Mouse (Mus musculus) heart, postnatal 4 days (tissue): Measurements from ENCODE around the gene Fahd1. TPM values are rescaled to one million over a fixed set of nuclear protein-coding genes. Genes with fewer than 3 reads are reported as not detected.

Experiments used
- DNase-seq: peaks from one replicate; pipeline ENCODE4 v3.0.0; 2021
- total RNA-seq, 2 experiments: library from RNA; stranded (reverse); gene quantifications; 2 replicates each; pipeline ENCODE4 v1.2.3; 2021

The Fahd1 gene
- 10 to 100 TPM; 50.3 to 53.0 TPM for total RNA-seq

DNA sequence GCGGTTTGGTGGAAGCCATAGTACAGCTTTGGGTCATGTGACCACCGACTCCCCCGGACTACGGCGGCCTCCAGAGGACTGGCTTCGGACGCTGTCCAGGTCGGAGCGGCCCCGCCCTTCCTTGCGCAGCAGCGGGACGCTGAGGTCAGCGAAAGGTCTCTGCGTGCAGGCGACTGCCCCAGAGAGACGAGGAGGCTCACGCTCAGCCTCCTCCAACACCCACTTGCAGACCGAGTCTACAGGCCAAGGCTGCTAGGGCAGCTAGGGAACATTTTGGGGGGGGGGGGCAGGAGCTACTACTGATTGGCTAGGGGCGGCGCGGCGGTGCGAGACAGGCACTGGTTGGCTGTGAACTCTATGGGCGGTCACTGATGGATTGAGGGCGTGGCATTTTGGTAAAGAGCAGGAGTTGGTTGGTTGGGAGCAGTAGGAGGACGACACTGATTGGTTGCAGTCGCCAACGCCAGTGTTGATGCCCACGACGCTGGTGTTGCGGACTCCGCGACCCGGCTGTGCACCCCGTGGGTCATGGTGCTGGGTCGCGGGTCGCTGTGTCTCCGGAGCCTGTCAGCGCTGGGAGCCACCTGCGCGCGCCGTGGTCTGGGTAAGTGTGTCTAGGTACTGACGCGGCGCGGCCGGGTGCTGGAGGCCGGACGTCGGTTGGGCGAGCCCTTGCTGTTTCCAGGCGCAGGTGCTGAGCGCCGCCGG lies at the start of gene Fahd1:
Fahd1 (minus strand) TSS at position 300 of the 708 bp plus-strand sequence.
- DNase-seq: peak; percentile 95

- DNase-seq: peak; percentile 66
Measured at GRCm38 (mm10) chr17:24899153-24899552, 49.0 kb upstream of the Fahd1 start.

- DNase-seq: no peak
Measured at GRCm38 (mm10) chr17:24898041-24898854, 48.1 kb upstream of the Fahd1 start.

DNA sequence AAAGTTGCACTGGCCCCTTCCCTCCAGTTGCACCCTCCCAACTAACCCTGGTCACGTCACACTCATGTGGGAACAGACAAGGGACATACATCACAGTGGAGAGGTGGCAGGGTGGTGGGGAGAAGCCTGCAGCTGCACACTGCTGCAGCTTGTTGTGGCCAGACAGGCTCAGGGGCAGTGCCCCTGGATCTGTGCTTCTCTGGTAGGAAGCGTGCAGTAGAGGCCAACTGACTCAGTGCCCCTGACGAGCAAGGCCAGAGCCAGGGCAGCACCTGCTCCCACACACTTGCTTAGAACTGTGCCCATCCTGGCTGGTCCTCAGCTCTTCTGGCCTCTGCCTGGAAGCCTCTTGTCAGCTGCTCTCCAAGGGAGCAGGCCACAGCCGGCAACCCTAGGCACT lies 47.4 kb upstream of the Fahd1 start:
- no peak for DNase-seq

- no peak for DNase-seq
Measured at GRCm38 (mm10) chr17:24896993-24897269, 46.8 kb upstream of the Fahd1 start.

- DNase-seq: peak; percentile 78
Measured at GRCm38 (mm10) chr17:24896241-24896992, 46.3 kb upstream of the Fahd1 start, which contains the start of gene Nme3. TSS of gene Nme3 (plus strand) at chr17:24896500.

DNA sequence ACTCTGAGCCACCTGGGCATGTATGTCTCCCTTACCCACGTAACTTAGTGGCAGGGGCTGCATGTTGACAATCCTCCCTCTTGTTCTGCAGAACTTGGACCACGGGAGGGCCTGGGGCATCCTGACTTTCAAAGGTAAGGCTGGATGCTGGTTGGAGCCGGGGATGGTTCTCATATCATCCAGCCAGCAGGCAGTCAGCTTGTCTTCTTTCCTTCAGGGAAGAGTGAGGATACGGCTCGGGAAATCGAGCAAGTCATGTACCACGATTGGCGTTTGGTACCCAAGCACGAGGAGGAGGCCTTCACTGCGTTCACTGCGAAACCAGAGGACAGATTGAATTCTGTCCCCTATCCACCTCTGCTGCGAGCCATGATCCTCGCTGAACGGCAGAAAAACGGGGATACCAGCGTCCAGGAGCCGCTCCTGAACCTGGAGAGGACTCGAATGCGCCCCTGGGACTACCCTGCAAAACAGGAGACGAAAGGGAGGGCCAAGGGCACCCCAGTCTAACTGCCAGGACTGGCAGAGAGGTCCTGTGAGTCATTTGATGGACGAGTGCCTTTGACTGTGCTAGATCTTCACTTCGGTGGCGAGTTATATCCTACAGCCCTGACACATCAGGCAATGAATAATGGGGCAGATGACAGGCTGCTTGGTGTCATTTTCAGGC lies 45.5 kb upstream of the Fahd1 start:
- no peak for DNase-seq

- DNase-seq: peak; percentile 86
Measured at GRCm38 (mm10) chr17:24894995-24895547, 44.9 kb upstream of the Fahd1 start, which contains the start of the genes Eme2 and Mrps34. TSS of gene Eme2 (minus strand) at chr17:24895087. TSS of gene Mrps34 (plus strand) at chr17:24895116.

- no peak for DNase-seq
Measured at GRCm38 (mm10) chr17:24894061-24894994, 44.2 kb upstream of the Fahd1 start.

DNA sequence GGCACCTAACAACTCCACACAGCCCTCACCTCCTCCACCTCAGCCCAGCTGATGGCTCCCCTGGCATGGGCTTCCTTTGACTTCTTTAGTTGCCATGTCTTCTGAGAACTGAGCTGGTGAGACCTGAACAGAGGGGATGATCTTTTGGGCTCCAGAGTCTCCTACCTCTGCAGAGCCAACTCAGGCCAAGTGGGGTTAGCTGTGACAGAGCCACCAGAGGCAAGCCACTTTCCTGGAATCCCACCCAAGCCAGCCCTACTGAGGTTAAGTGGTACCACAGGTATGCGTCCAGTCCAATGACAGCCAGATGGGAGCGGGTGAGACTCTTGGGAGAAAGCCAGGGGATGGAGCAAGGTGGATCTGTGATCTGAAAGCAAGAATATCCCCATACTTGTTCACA lies 43.1 kb upstream of the Fahd1 start:
- DNase-seq: no peak

DNA sequence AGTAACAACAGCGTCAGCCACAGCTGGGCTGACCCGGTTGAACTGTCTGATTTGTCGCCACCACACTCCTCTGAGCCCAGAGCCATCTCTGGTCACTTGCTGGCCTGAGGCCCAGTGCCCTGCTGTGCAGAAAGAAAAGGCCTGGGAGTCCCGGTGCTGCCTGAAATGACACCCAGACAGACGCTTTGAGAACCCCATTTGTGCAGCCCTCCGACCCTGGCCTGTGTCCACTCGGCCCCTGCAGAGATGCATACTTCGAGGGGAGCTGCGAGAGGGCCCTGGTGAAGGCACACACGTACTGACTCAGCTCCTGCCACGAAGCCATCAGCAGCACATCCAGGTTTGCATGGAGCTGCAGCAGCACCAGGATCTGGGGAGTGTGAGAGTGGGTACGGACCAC lies 42.6 kb upstream of the Fahd1 start:
- DNase-seq: no peak

GRCm38 (mm10) chr17:24891321-24891720 lies 41.2 kb upstream of the Fahd1 start:
- no peak for DNase-seq

GRCm38 (mm10) chr17:24890151-24891092 lies 40.3 kb upstream of the Fahd1 start:
- DNase-seq: no peak

DNA sequence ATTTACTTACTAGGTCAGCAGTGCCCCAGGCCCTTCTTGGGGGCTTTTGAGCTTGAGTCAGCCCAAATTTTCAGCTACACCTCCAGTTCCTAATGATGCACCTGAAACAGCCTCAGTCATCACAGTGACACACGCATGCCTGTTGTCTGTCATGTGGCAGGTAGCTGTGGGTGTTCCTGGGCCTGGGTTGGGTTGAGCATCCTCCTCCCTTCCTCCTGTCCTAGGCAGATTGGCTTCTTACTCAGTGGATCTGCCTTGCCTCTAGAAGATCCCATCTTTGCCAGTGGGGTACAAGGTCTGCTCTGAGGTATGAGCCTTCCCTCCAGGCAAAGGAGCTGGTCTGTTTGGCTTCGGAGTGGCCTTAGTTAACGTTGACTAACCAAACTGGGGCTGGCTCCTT lies 38.7 kb upstream of the Fahd1 start:
- DNase-seq: no peak

DNA sequence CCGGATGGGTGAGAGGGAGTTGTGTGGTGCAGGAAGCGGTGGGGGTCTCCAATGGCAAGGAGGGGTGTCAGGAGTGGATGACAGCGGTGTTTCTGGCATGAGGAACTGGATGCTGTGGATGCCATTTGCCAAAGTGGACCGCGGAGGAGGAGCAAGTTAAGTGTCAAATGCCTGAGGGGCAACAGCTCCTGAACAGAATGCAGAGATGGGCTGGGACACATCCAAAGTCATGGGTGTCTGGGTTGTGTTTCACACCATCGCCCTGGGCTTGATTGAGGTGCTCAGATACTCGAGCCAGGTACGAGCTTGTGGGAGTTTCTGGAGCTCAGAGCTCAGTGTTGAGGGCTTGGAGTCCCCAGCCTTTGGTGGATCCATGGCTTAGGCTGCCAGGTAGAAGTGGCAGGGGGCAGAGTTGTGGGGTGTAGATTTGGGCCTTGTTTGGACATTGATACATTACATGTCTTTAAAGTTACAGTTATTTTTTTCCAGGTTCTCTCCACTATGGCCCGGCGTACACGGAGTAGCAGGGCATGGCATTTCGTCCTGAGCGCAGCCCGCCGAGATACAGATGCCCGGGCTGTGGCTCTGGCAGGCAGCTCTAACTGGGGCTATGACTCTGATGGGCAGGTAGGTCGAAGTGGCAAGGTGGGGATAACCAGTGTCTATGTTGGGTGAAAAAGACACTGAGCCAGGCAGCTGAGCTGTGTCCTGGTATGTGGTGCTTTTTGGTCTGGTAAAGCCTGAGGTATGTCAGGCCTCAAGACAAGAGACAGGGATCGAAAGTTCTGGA lies 37.3 kb upstream of the Fahd1 start:
- no peak for DNase-seq

DNA sequence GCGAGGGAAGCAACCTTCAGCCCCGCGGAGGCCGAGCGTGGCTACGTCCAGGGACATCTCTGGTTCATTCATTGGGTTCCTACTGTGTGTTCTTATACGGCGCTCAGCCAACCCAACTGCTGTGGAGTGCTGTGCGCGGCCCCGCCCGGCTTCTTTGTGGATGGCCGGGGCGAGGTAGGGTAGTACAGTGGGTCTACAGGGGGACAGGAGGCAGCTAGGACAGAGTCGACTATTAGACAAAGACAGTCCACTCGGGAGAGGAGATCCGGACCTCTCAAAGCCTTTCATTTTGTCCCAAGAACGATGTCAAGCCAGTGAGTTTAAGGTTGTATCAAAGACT lies 36.7 kb upstream of the Fahd1 start:
- no peak for DNase-seq

- peak; percentile 98 for DNase-seq
Measured at GRCm38 (mm10) chr17:24886134-24886931, 36.2 kb upstream of the Fahd1 start, which contains the start of the genes Nubp2 and Spsb3. TSS of gene Nubp2 (minus strand) at chr17:24886349. TSS of gene Spsb3 (plus strand) at chr17:24886643.
